Mouse (Mus musculus): ENCODE measurements around the gene Dnajb12.

- TF ChIP-seq CTCF (IDR thresholded peaks at IDR 0.05 in 2 of 3, conservative IDR thresholded peaks at IDR 0.05 in 1 of 3; ENCODE audit: control insufficient read depth in 1 of 3, insufficient read depth in 1 of 3, low read depth in 2 of 3, low read length in 3 of 3, poor library complexity in 1 of 3, severe bottlenecking in 1 of 3) (no peak), POLR2A (IDR thresholded peaks at IDR 0.05; ENCODE audit: control insufficient read depth in 1 of 2, insufficient read depth in 1 of 2, low read depth in 1 of 2, low read length in 2 of 2, poor library complexity in 1 of 2) (no peak), MAX (IDR thresholded peaks at IDR 0.05; ENCODE audit: low read length) (no peak), MAZ (IDR thresholded peaks at IDR 0.05; ENCODE audit: low read depth, low read length) (no peak), ETS1 (IDR thresholded peaks at IDR 0.05; ENCODE audit: low read depth, low read length) (no peak)
Observed at GRCm38 (mm10) chr10:59896211-59896610, 16.9 kb downstream of the Dnajb12 start.

All from MEL (cell line).